8 mouse cellular contexts compared by ENCODE assay signal in genomic region chr4:99969328-99969727, GRCm38 (mm10). TPM values are rescaled to one million over a fixed set of nuclear protein-coding genes. Genes with fewer than 3 reads are reported as not detected.
DNase-seq lines count a peak whose midpoint lies in the region; ATAC-seq and TF ChIP-seq lines count a peak whose summit lies in the region.

No protein-coding gene starts in this region.

- H3K27me3 ChIP-seq in forebrain, embryonic 15.5 days, result no peaks in the 10 kb centered on the region
- H3K27me3 ChIP-seq in liver, embryonic 11.5 days (replicated peaks; ENCODE audit: control insufficient read depth, insufficient read depth, low read length), result no peaks in the 10 kb centered on the region

- H3K4me3 ChIP-seq in layer of hippocampus, adult 2 months, result no peak overlapping the region
- no peak overlapping the region for H3K4me3 ChIP-seq in forebrain, embryonic 15.5 days
- H3K4me3 ChIP-seq in liver, embryonic 11.5 days (ENCODE audit: low read depth, low read length), result no peak overlapping the region

- no peaks in the 10 kb centered on the region for H3K36me3 ChIP-seq in forebrain, embryonic 15.5 days
- H3K36me3 ChIP-seq in liver, embryonic 11.5 days (ENCODE audit: control insufficient read depth, insufficient read depth, low read length), result peaks cover 26% of the 10 kb centered on the region; the same call in 1 of the 2 replicates

- H3K4me1 ChIP-seq in forebrain, embryonic 15.5 days, result no peaks in the 10 kb centered on the region
- H3K4me1 ChIP-seq in liver, embryonic 11.5 days (replicated peaks; ENCODE audit: control insufficient read depth, insufficient read depth, low read length), result no peaks in the 10 kb centered on the region

- no peak overlapping the region for H3K4me2 ChIP-seq in forebrain, embryonic 15.5 days (replicated peaks)
- no peak overlapping the region for H3K4me2 ChIP-seq in liver, embryonic 11.5 days

- no peaks in the 10 kb centered on the region for H3K9me3 ChIP-seq in forebrain, embryonic 15.5 days
- no peaks in the 10 kb centered on the region for H3K9me3 ChIP-seq in liver, embryonic 11.5 days (ENCODE audit: control insufficient read depth, low read length)

- TF ChIP-seq CTCF in layer of hippocampus, adult 2 months (conservative IDR thresholded peaks at IDR 0.05), result no peak

- no peak for DNase-seq in layer of hippocampus, adult 2 months (ENCODE audit: low spot score in 2 of 2)
- DNase-seq in layer of hippocampus, adult 9-11 months, result no peak
- DNase-seq in forelimb bud, embryonic 11.5 days (ENCODE audit: low read depth, low spot score), result peak; percentile 31
- DNase-seq in kidney, adult 18-20 months, result peak; percentile 43
- DNase-seq in mesoderm, embryonic 11.5 days (ENCODE audit: low read depth, low spot score), result peak; percentile 41
- DNase-seq in cerebellum, postnatal 4 days (ENCODE audit: low spot score in 2 of 2), result no peak
- DNase-seq in liver, embryonic 11.5 days (ENCODE audit: low spot score), result no peak

- H3K27ac ChIP-seq in layer of hippocampus, adult 2 months, result 0 out of 2 replicates have a peak overlapping the region, but pooled peaks have one; percentile 15
- no peak overlapping the region for H3K27ac ChIP-seq in forebrain, embryonic 15.5 days (replicated peaks)
- no peak overlapping the region for H3K27ac ChIP-seq in liver, embryonic 11.5 days (ENCODE audit: low read depth, low read length)

- WGBS in forebrain, embryonic 15.5 days, result 74% methylated on average over 5 of the region's 5 CpGs
- 68% methylated on average over 5 of the region's 5 CpGs for WGBS in liver, embryonic 11.5 days

- H3K9ac ChIP-seq in forebrain, embryonic 15.5 days (replicated peaks), result no peak overlapping the region
- H3K9ac ChIP-seq in liver, embryonic 11.5 days (ENCODE audit: low read depth, low read length), result no peak overlapping the region

- no peak for ATAC-seq in forebrain, embryonic 15.5 days (replicated peaks)
- no peak for ATAC-seq in liver, embryonic 11.5 days (replicated peaks; ENCODE audit: low FRiP score)

RNA-seq across cellular contexts. Expression of gene Itgb3bp, which starts 39.7 kb away (rescaled TPM):
- total RNA-seq in layer of hippocampus, adult 2 months (2021), result 1 to 10 TPM; 5.1 to 6.4 TPM
- 19.2 and 22.3 TPM in 2 replicates for polyA plus RNA-seq in forebrain, embryonic 15.5 days (2015; fragmentation: Nextera tagmentation; extraction: Ambion mirVana)
- polyA plus RNA-seq in liver, embryonic 11.5 days (2014; fragmentation: Nextera tagmentation; extraction: Ambion mirVana), result 35.7 and 39.0 TPM in 2 replicates

RNA-seq across cellular contexts. Expression of gene Pgm1, which starts 40.1 kb away (rescaled TPM):
- total RNA-seq in layer of hippocampus, adult 2 months (2021), result 10 to 100 TPM; 62.4 to 63.0 TPM
- polyA plus RNA-seq in forebrain, embryonic 15.5 days (2015; fragmentation: Nextera tagmentation; extraction: Ambion mirVana), result 36.0 and 42.3 TPM in 2 replicates
- polyA plus RNA-seq in liver, embryonic 11.5 days (2014; fragmentation: Nextera tagmentation; extraction: Ambion mirVana), result 105 and 117 TPM in 2 replicates

Comparison
In these comparisons a context has a peak if more than half of its experiments do, and no peak if none do; other contexts are left out.
1. DNase-seq: peak in forelimb bud, embryonic 11.5 days (single experiment), kidney, adult 18-20 months (single experiment) and mesoderm, embryonic 11.5 days (single experiment); none in layer of hippocampus, adult 2 months (0 of 2), layer of hippocampus, adult 9-11 months (single experiment), cerebellum, postnatal 4 days (0 of 2) and liver, embryonic 11.5 days (single experiment).